Mouse (Mus musculus): ENCODE measurements around the gene Mag.

- TF ChIP-seq CHD2 (IDR thresholded peaks at IDR 0.05; ENCODE audit: low read depth, low read length) (no peak), MAFK (IDR thresholded peaks at IDR 0.05; ENCODE audit: insufficient read depth, low read depth, low read length) (no peak), HCFC1 (IDR thresholded peaks at IDR 0.05; ENCODE audit: borderline replicate concordance, insufficient read depth, low read length) (no peak), ZNF384 (IDR thresholded peaks at IDR 0.05; ENCODE audit: low read depth, low read length) (no peak), ZC3H11A (IDR thresholded peaks at IDR 0.05; ENCODE audit: borderline replicate concordance, low read depth, low read length) (no peak)
These were observed 48.2 kb upstream of the Mag start for GRCm38 (mm10) chr7:30962862-30963261.
